Mouse (Mus musculus) C2C12 (cell line): ENCODE measurements around the gene Vdr. TPM values are rescaled to one million over a fixed set of nuclear protein-coding genes. Genes with fewer than 3 reads are reported as not detected.
A peak's percentile ranks its signal among the peaks of the same experiment; 100 is the strongest.

Experiments
- H3K27me3 ChIP-seq: one replicate; pipeline ENCODE4 v1.6.1; 2011; ENCODE audit not compliant: control insufficient read depth, insufficient read depth, insufficient read length
- H3K36me3 ChIP-seq: one replicate; pipeline ENCODE4 v1.6.1; 2011; ENCODE audit not compliant: control insufficient read depth, insufficient read depth
- H3K4me3 ChIP-seq: one replicate; pipeline ENCODE4 v1.5.1; 2011; ENCODE audit warnings: mild to moderate bottlenecking, control low read depth; ENCODE audit not compliant: poor library complexity, insufficient read depth, severe bottlenecking
- H3K79me2 ChIP-seq: one replicate; pipeline ENCODE4 v1.6.1; 2011; ENCODE audit not compliant: control insufficient read depth, insufficient read depth
- H3K79me3 ChIP-seq: one replicate; pipeline ENCODE4 v1.6.1; 2011; ENCODE audit warnings: low read depth, control low read depth
- H3ac ChIP-seq: one replicate; pipeline ENCODE3; 2011; ENCODE audit warnings: low read depth; ENCODE audit not compliant: control insufficient read depth, insufficient read length
- CEBPB ChIP-seq: IDR thresholded peaks from one replicate; pipeline ENCODE4 v1.6.1; 2011; ENCODE audit warnings: low read depth, mild to moderate bottlenecking, control low read depth, moderate library complexity
- CTCF ChIP-seq: IDR thresholded peaks from one replicate; pipeline ENCODE4 v1.5.1; 2011; ENCODE audit not compliant: control insufficient read depth, insufficient read depth, insufficient read length
- FOSL1 ChIP-seq: IDR thresholded peaks from one replicate; pipeline ENCODE4 v1.8.0; 2011; ENCODE audit warnings: mild to moderate bottlenecking, low read length; ENCODE audit not compliant: poor library complexity, insufficient read depth, severe bottlenecking
- MAX ChIP-seq: IDR thresholded peaks from one replicate; pipeline ENCODE4 v1.6.1; 2011; ENCODE audit warnings: mild to moderate bottlenecking, control low read depth
- MYOD1 ChIP-seq: IDR thresholded peaks from one replicate; pipeline ENCODE4 v1.6.1; 2011; ENCODE audit warnings: low read depth; ENCODE audit not compliant: control insufficient read depth, insufficient read length
- MYOG ChIP-seq: IDR thresholded peaks from one replicate; pipeline ENCODE4 v1.6.1; 2011; ENCODE audit not compliant: control insufficient read depth, insufficient read length; ENCODE audit errors: extremely low read depth
- USF1 ChIP-seq: IDR thresholded peaks from one replicate; pipeline ENCODE4 v1.6.1; 2011; ENCODE audit warnings: low read depth, mild to moderate bottlenecking, control low read depth, moderate library complexity
- polyA plus RNA-seq: library from polyadenylated mRNA; unstranded; fragments of >200 nt; fragmentation: generic; extraction: Trizol; gene quantifications from one replicate; pipeline ENCODE4 v1.2.1, GENCODE M21; 2012; ENCODE audit warnings: missing spikeins

Vdr gene
- polyA plus RNA-seq, 1 experiment: 3.0 TPM

- peak overlapping the region; percentile 15 for H3ac ChIP-seq
- H3K4me3 ChIP-seq: no peak overlapping the region
- H3K27me3 ChIP-seq: no peaks in the 10 kb centered on the region
- TF ChIP-seq CEBPB (no peak), MAX (no peak), MYOD1 (no peak), FOSL1 (no peak), MYOG (no peak), CTCF (no peak), USF1 (no peak)
- no peaks in the 10 kb centered on the region for H3K79me2 ChIP-seq
- H3K79me3 ChIP-seq: no peaks in the 10 kb centered on the region
- H3K36me3 ChIP-seq: no peaks in the 10 kb centered on the region
Observed at GRCm38 (mm10) chr15:97837491-97838061, 72.9 kb downstream of the Vdr start.

GRCm38 (mm10) chr15:97836894-97837247 is 73.6 kb downstream of the Vdr start:
- Histone ChIP-seq H3ac (no peak overlapping the region), H3K79me2 (peaks cover 2% of the 10 kb centered on the region), H3K36me3 (no peaks in the 10 kb centered on the region), H3K79me3 (no peaks in the 10 kb centered on the region), H3K4me3 (no peak overlapping the region), H3K27me3 (no peaks in the 10 kb centered on the region)
- no peak for TF ChIP-seq MYOD1
- TF ChIP-seq MYOG: no peak

GRCm38 (mm10) chr15:97836153-97836893 is 74.1 kb downstream of the Vdr start:
- TF ChIP-seq CEBPB (no peak), FOSL1 (no peak), MAX (no peak), MYOD1 (no peak), CTCF (no peak), USF1 (no peak), MYOG (no peak)

GRCm38 (mm10) chr15:97832764-97833479 is 77.5 kb downstream of the Vdr start:
- H3K36me3 ChIP-seq: peaks cover 8% of the 10 kb centered on the region
- peaks cover 41% of the 10 kb centered on the region for H3K79me2 ChIP-seq
- TF ChIP-seq CTCF: no peak
- TF ChIP-seq CEBPB: no peak
- no peak for TF ChIP-seq MAX
- no peak for TF ChIP-seq MYOD1
- TF ChIP-seq FOSL1: no peak
- no peak for TF ChIP-seq USF1
- no peak for TF ChIP-seq MYOG
- no peak overlapping the region for H3K4me3 ChIP-seq
- H3ac ChIP-seq: no peak overlapping the region
- peaks cover 31% of the 10 kb centered on the region for H3K79me3 ChIP-seq
- H3K27me3 ChIP-seq: no peaks in the 10 kb centered on the region

More at GRCm38 (mm10) chr15:97836153-97836893, 74.1 kb downstream of the Vdr start:
- Histone ChIP-seq H3K36me3 (no peaks in the 10 kb centered on the region), H3K79me3 (peaks cover 2% of the 10 kb centered on the region), H3ac (no peak overlapping the region), H3K27me3 (no peaks in the 10 kb centered on the region), H3K79me2 (peaks cover 7% of the 10 kb centered on the region), H3K4me3 (no peak overlapping the region)

- Histone ChIP-seq H3K79me3 (peaks cover 38% of the 10 kb centered on the region), H3K79me2 (peaks cover 49% of the 10 kb centered on the region), H3K4me3 (peak overlapping the region; percentile 79), H3K27me3 (no peaks in the 10 kb centered on the region), H3ac (peak overlapping the region; percentile 89), H3K36me3 (peaks cover 8% of the 10 kb centered on the region)
- TF ChIP-seq FOSL1 (no peak), MAX (peak; percentile 63)
Observed at GRCm38 (mm10) chr15:97831987-97832640, 78.3 kb downstream of the Vdr start.
